10 mouse cellular contexts compared by ENCODE assay signal in the genomic region with DNA sequence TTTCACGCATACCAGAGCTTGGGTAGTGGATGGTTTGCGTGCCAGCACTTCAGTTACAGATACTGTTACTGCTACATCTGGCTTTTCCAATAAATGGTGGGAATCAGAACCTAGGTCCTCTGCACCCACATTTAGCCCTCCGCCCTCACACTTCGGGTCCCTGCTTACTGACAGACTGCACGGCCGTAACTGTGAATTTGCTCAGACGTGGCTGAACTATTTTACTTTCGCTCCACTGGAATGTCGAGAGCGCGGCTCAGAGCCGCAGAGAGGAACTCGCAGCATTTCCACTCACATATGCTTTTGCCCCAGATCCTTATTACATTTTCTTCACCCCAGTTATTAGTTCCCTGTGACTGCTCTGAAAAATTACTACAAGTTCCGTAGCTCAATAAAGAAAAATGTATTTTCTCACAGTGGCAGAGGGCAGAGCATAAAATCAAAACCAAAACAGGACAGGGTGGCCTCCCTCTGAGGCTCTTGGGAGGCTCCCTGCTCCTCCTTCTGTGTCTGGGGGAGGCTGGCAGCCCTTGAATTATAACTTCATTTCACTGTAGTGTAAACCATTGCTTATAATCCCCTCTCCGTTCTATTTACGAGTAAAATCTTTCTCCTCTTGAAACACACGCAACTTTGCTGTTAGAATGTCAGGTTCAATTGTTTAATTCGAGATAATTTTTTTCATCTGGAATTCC.
DNase-seq lines count a peak whose midpoint lies in the region; ATAC-seq lines count a peak whose summit lies in the region.
"Had no signal": no experiment of that assay in that cellular context is flagged by ENCODE, and none has a peak within 500 bp of the region (broad histone marks: within the 10 kb centered on the region; RNA-seq: fewer than 3 reads in every experiment).

No protein-coding gene starts in this region.

- peak; percentile 3 for DNase-seq in gastrocnemius, postnatal 14 days
- no peak for DNase-seq in gastrocnemius, postnatal 25 days
- DNase-seq in lung, postnatal 25 days (ENCODE audit: low spot score) = peak; percentile 4
- DNase-seq in left cerebral cortex, adult 18-20 months (ENCODE audit: low spot score in 2 of 2) = no peak
- DNase-seq in cerebellum, adult 9-11 months = no peak
- no peak for DNase-seq in T-cell, adult 2 months (ENCODE audit: low spot score)

- H3K9ac ChIP-seq in intestine, embryonic 15.5 days = no peak overlapping the region
- H3K9ac ChIP-seq: neural tube, embryonic 13.5 days had no signal

- no peaks in the 10 kb centered on the region for H3K36me3 ChIP-seq in intestine, embryonic 15.5 days
- H3K36me3 ChIP-seq: neural tube, embryonic 13.5 days had no signal

- peak overlapping the region; percentile 49 for H3K4me2 ChIP-seq in intestine, embryonic 15.5 days (replicated peaks)
- H3K4me2 ChIP-seq: liver, embryonic 11.5 days; neural tube, embryonic 13.5 days had no signal

- H3K4me1 ChIP-seq in brown adipose tissue, adult 24 weeks (ENCODE audit: control insufficient read depth, insufficient read depth, insufficient read length, low read length) = no peaks in the 10 kb centered on the region
- 0 out of 2 replicates have a peak, but pooled peaks cover 2% of the 10 kb centered on the region for H3K4me1 ChIP-seq in intestine, embryonic 15.5 days (replicated peaks)
- H3K4me1 ChIP-seq: neural tube, embryonic 13.5 days had no signal

- no peak overlapping the region for H3K27ac ChIP-seq in brown adipose tissue, adult 24 weeks (replicated peaks; ENCODE audit: low read depth, low read length)
- no peak overlapping the region for H3K27ac ChIP-seq in intestine, embryonic 15.5 days
- H3K27ac ChIP-seq: neural tube, embryonic 13.5 days had no signal

- ATAC-seq in intestine, embryonic 15.5 days = no peak

- no peaks in the 10 kb centered on the region for H3K9me3 ChIP-seq in intestine, embryonic 15.5 days
- H3K9me3 ChIP-seq: neural tube, embryonic 13.5 days had no signal

- H3K4me3 ChIP-seq in brown adipose tissue, adult 24 weeks (ENCODE audit: insufficient read depth, low read depth, low read length) = peak overlapping the region; percentile 10; the same call in 1 of the 2 replicates
- peak overlapping the region; percentile 15; the same call in 1 of the 2 replicates for H3K4me3 ChIP-seq in intestine, embryonic 15.5 days (replicated peaks)
- H3K4me3 ChIP-seq: neural tube, embryonic 13.5 days had no signal

- intact Hi-C loops in gastrocnemius, postnatal 14 days (cut with DNase I; ENCODE audit: low total_unique reads) = no loop called here

- 42% methylated on average over 18 of the region's 18 CpGs for WGBS in intestine, embryonic 15.5 days

- no peaks in the 10 kb centered on the region for H3K27me3 ChIP-seq in intestine, embryonic 15.5 days (replicated peaks)
- H3K27me3 ChIP-seq: neural tube, embryonic 13.5 days had no signal

Comparison
In these comparisons a context has a peak if more than half of its experiments do, and no peak if none do; other contexts are left out.
1. DNase-seq: peak in gastrocnemius, postnatal 14 days (single experiment) and lung, postnatal 25 days (single experiment); none in gastrocnemius, postnatal 25 days (single experiment), left cerebral cortex, adult 18-20 months (0 of 2), cerebellum, adult 9-11 months (single experiment) and T-cell, adult 2 months (single experiment).